Mouse (Mus musculus) kidney, postnatal 25 days (tissue): Measurements from ENCODE around the gene Xirp1.

ENCODE experiments used
- DNase-seq, 2 experiments: peaks; one replicate each; pipeline ENCODE4 v3.0.0; 2021; ENCODE audit warnings: mixed read lengths in 2 of 2

Xirp1 gene

GRCm38 (mm10) chr9:120023086-120023811 lies at the start of gene Xirp1:
Gene Xirp1 (minus strand): TSS chr9:120023598.
- DNase-seq: no peak

- DNase-seq: peak; percentile 79 to 86
Measured at GRCm38 (mm10) chr9:120073169-120073568, 49.8 kb upstream of the Xirp1 start.

- DNase-seq: no peak
Measured at GRCm38 (mm10) chr9:120071251-120071650, 47.9 kb upstream of the Xirp1 start.

GRCm38 (mm10) chr9:120069779-120070178 lies 46.4 kb upstream of the Xirp1 start, which contains the start of gene Cx3cr1:
Gene Cx3cr1 (minus strand): TSS chr9:120069879.
- no peak for DNase-seq

- no peak for DNase-seq
Measured at GRCm38 (mm10) chr9:120068047-120068446, 44.6 kb upstream of the Xirp1 start.

GRCm38 (mm10) chr9:120067609-120068008 lies 44.2 kb upstream of the Xirp1 start:
- no peak for DNase-seq

GRCm38 (mm10) chr9:120064317-120064716 lies 40.9 kb upstream of the Xirp1 start:
- no peak for DNase-seq

- DNase-seq: no peak
Measured at GRCm38 (mm10) chr9:120058730-120059129, 35.3 kb upstream of the Xirp1 start.

- no peak for DNase-seq
Measured at GRCm38 (mm10) chr9:120056201-120056600, 32.8 kb upstream of the Xirp1 start.

- DNase-seq: no peak
Measured at GRCm38 (mm10) chr9:120054545-120055277, 31.3 kb upstream of the Xirp1 start.

- no peak for DNase-seq
Measured at GRCm38 (mm10) chr9:120049407-120049806, 26.0 kb upstream of the Xirp1 start.

- DNase-seq: no peak
Measured at GRCm38 (mm10) chr9:120048495-120048894, 25.1 kb upstream of the Xirp1 start.

- no peak for DNase-seq
Measured at GRCm38 (mm10) chr9:120043115-120043514, 19.7 kb upstream of the Xirp1 start.

- no peak for DNase-seq
Measured at GRCm38 (mm10) chr9:120037414-120037813, 14.0 kb upstream of the Xirp1 start.

GRCm38 (mm10) chr9:120034375-120034774 lies 11.0 kb upstream of the Xirp1 start:
- DNase-seq: no peak

GRCm38 (mm10) chr9:120032710-120033109 lies 9.3 kb upstream of the Xirp1 start:
- DNase-seq: no peak

GRCm38 (mm10) chr9:120030421-120030820 lies 7.0 kb upstream of the Xirp1 start:
- no peak for DNase-seq

GRCm38 (mm10) chr9:120029880-120030279 lies 6.5 kb upstream of the Xirp1 start:
- no peak for DNase-seq

GRCm38 (mm10) chr9:120027401-120028151 lies 4.2 kb upstream of the Xirp1 start:
- DNase-seq: peak in 1 of 2 experiments; percentile 27

- DNase-seq: no peak
Measured at GRCm38 (mm10) chr9:120024625-120025024, 1.2 kb upstream of the Xirp1 start.

GRCm38 (mm10) chr9:120024171-120024570 lies 773 bp upstream of the Xirp1 start:
- DNase-seq: no peak

GRCm38 (mm10) chr9:120021164-120021563 lies 2.2 kb downstream of the Xirp1 start:
- DNase-seq: no peak

GRCm38 (mm10) chr9:120020285-120020890 lies 3.0 kb downstream of the Xirp1 start:
- DNase-seq: peak; percentile 70 to 86
